Mouse (Mus musculus) hindbrain, embryonic 14.5 days (tissue): ENCODE measurements at regions not wholly inside any gene's neighbourhood (a gene's known extent, or its start where the extent isn't known, plus 50 kb on each side); places are given as distances from the start of the nearest gene placed in this dataset.
"Not testable (repeated sequence)": the region's sequence is repeated elsewhere in the genome, so short reads cannot be mapped to it uniquely, and the experiment has no call there.

ENCODE experiments used
- ATAC-seq: fragments of 200-750 bp; cut with Nextera tagmentation; 2 replicates; pipeline ENCODE4 v1.8.0; 2017; ENCODE audit warnings: moderate number of reproducible peaks, mild to moderate bottlenecking, moderate TSS enrichment, moderate library complexity; ENCODE audit not compliant: low FRiP score
- DNase-seq: peaks from one replicate; pipeline ENCODE4 v3.0.0-alpha.2; 2015; ENCODE audit warnings: low spot score
- H3K27ac ChIP-seq: fragments of 300-500 bp; sonication (generic); 2 replicates; pipeline ENCODE4 v1.5.1; 2014; ENCODE audit warnings: mild to moderate bottlenecking, moderate library complexity
- H3K27me3 ChIP-seq: fragments of 300-500 bp; sonication (generic); 2 replicates; pipeline ENCODE4 v1.6.1; 2014; ENCODE audit warnings: mild to moderate bottlenecking, low read length, mixed read lengths; ENCODE audit not compliant: control insufficient read depth, insufficient read depth
- H3K36me3 ChIP-seq: fragments of 300-500 bp; sonication (generic); replicated peaks from 2 replicates; pipeline ENCODE4 v1.6.1; 2014; ENCODE audit not compliant: control insufficient read depth, insufficient read depth
- H3K4me1 ChIP-seq: fragments of 300-500 bp; sonication (generic); replicated peaks from 2 replicates; pipeline ENCODE4 v1.6.1; 2014; ENCODE audit warnings: antibody characterized with exemption, low read length, mixed read lengths; ENCODE audit not compliant: control insufficient read depth, insufficient read depth
- H3K4me2 ChIP-seq: fragments of 300-500 bp; sonication (generic); replicated peaks from 2 replicates; pipeline ENCODE4 v1.6.1; 2014; ENCODE audit warnings: mild to moderate bottlenecking, moderate library complexity
- H3K4me3 ChIP-seq: fragments of 300-500 bp; sonication (generic); replicated peaks from 2 replicates; pipeline ENCODE4 v1.5.1; 2014; ENCODE audit warnings: mild to moderate bottlenecking, low read length
- H3K9ac ChIP-seq: fragments of 300-500 bp; sonication (generic); 2 replicates; pipeline ENCODE4 v1.6.1; 2014
- H3K9me3 ChIP-seq: fragments of 300-500 bp; sonication (generic); 2 replicates; pipeline ENCODE4 v1.6.1; 2016; ENCODE audit warnings: low read length; ENCODE audit not compliant: control insufficient read depth
- WGBS: fragments of 180-500 bp; shearing (Covaris S2); extraction: QIAGEN DNeasy Blood & Tissue Kit; methylation state at CpG from one replicate; pipeline ENCODE4 v1.1.7; 2014; 5-methylcytosine and 5-hydroxymethylcytosine counted together

DNA sequence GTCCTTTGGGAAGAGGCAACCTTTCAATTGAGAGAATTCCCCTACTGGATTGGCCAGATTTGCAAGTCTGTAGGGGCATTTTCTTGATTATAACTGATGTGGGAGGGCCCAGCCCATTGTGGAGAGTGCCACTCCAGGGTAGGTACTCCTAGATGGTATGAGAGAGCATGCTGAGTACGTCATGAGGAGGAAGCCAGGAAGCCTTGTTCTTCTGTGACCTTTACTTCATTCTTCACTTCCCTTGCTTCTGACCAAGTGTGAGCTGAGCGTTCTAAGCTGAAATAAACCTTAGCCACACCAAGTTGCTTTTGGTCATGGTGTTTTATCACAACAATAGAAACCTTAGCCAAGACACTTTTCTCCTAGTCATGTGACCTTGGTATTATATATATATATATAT, 157.0 kb downstream of the Cand1 start:
- H3K27me3 ChIP-seq = no peaks in the 10 kb centered on the region
- H3K4me1 ChIP-seq = peaks cover 8% of the 10 kb centered on the region; the same call in 1 of the 2 replicates

DNA sequence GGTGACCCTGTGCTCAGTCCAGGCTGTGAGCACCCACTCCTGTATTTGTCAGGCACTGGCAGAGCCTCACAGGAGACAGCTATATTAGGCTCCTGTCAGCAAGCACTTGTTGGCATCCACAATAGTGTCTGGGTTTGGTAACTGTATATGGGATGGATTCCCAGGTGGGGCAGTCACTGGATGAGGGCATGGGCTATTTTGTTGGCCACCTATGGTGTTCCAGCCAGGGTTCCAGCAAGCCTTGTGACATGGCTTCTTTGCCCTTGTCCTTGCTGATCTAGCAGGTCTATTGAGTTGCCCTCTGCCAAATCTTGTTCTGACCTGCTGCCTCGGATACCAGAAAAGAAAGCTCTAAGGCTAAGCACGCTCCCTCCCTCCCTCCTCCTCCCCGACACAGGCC, 158.1 kb downstream of the Cand1 start:
- not testable (repeated sequence) for H3K4me3 ChIP-seq, DNase-seq, H3K27ac ChIP-seq, H3K27me3 ChIP-seq, H3K9ac ChIP-seq, H3K4me2 ChIP-seq, ATAC-seq, H3K36me3 ChIP-seq, H3K9me3 ChIP-seq, H3K4me1 ChIP-seq
- WGBS = 84% methylated on average over 3 of the region's 3 CpGs

More for the DNA sequence above, 157.0 kb downstream of the Cand1 start:
- ATAC-seq (no peak), DNase-seq (no peak)
- H3K9me3 ChIP-seq = no peaks in the 10 kb centered on the region
- no peak overlapping the region for H3K9ac ChIP-seq
- 71% methylated on average over 2 of the region's 2 CpGs for WGBS
- no peak overlapping the region for H3K4me3 ChIP-seq
- no peak overlapping the region for H3K27ac ChIP-seq
- no peaks in the 10 kb centered on the region for H3K36me3 ChIP-seq
- no peak overlapping the region for H3K4me2 ChIP-seq

DNA sequence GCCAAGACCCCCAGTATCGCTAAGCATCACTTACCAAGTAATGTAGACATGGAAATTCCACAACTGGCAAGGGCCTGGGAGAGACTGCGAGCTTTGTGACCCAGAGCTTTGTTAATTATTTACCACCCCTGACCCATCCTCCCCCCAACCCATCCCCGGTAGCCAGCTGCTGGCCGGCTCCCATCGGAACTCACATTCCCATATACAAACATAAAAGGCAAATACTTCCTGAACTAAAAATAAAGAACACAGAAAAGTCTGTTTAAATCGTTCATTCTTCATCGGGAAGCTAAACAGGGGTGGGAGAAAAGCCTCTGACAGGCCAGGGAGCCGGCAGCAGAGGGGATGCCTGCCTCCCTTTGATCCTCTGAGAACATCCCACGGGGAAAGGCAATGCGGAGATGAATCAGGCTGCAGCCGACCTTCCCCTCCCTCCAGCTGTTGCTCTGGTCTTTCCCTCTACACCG, 163.7 kb downstream of the Cand1 start:
- no peaks in the 10 kb centered on the region for H3K27me3 ChIP-seq
- DNase-seq (no peak), ATAC-seq (no peak)
- no peaks in the 10 kb centered on the region for H3K9me3 ChIP-seq
- H3K4me1 ChIP-seq = peaks cover 8% of the 10 kb centered on the region; the same call in 1 of the 2 replicates
- 6% methylated on average over 12 of the region's 12 CpGs for WGBS
- H3K27ac ChIP-seq = no peak overlapping the region
- no peak overlapping the region for H3K4me2 ChIP-seq
- no peaks in the 10 kb centered on the region for H3K36me3 ChIP-seq
- H3K9ac ChIP-seq = no peak overlapping the region
- no peak overlapping the region for H3K4me3 ChIP-seq

DNA sequence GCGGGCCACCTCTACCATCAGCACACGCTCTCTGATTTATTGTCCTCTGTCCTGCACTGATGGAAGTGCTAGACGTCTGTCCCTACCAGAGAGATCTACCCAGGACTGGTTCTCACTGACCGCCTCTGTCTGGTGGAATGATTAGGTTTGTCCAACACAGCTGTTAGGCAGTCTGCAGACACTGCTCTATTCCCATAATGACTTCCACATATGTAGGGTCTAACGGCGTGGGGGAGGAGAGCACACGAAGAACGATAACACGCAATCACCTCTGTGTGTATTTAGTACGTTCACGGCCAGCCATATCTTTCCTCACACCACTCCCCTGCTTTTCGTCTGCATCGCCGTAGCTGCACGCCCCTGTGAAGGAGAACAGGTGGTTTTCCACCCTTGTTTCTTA, 165.0 kb downstream of the Cand1 start:
- peaks cover 8% of the 10 kb centered on the region; the same call in 1 of the 2 replicates for H3K4me1 ChIP-seq
- H3K27me3 ChIP-seq = no peaks in the 10 kb centered on the region
- ATAC-seq (no peak), DNase-seq (no peak)
- 88% methylated on average over 15 of the region's 15 CpGs for WGBS
- no peak overlapping the region for H3K9ac ChIP-seq
- no peaks in the 10 kb centered on the region for H3K36me3 ChIP-seq
- no peak overlapping the region for H3K27ac ChIP-seq
- H3K4me2 ChIP-seq = no peak overlapping the region
- no peak overlapping the region for H3K4me3 ChIP-seq
- H3K9me3 ChIP-seq = no peaks in the 10 kb centered on the region

DNA sequence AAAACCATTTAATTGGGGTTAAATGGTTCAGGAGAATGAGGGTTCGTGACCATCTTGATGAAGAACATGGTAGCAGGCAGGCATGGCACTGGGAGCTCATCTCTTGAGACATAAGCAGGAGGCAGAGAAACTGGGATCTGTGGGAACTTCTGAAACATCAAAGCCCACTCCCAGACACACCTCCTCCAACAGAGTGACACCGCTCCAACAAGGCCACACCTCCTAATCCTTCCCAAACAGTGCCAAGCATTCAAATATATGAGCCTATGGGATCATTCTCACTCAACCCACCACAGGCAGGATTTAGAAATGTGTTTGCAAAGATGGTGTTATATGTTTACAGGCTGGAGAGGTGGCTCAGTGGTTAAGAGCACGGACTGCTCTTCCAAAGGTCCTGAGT, 165.9 kb downstream of the Cand1 start:
- no peak overlapping the region for H3K9ac ChIP-seq
- H3K9me3 ChIP-seq = no peaks in the 10 kb centered on the region
- H3K4me2 ChIP-seq = no peak overlapping the region
- 93% methylated on average over 3 of the region's 3 CpGs for WGBS
- DNase-seq (no peak), ATAC-seq (no peak)
- no peak overlapping the region for H3K27ac ChIP-seq
- H3K36me3 ChIP-seq = no peaks in the 10 kb centered on the region
- H3K4me3 ChIP-seq = no peak overlapping the region
- H3K4me1 ChIP-seq = peaks cover 6% of the 10 kb centered on the region; the same call in 1 of the 2 replicates
- no peaks in the 10 kb centered on the region for H3K27me3 ChIP-seq

DNA sequence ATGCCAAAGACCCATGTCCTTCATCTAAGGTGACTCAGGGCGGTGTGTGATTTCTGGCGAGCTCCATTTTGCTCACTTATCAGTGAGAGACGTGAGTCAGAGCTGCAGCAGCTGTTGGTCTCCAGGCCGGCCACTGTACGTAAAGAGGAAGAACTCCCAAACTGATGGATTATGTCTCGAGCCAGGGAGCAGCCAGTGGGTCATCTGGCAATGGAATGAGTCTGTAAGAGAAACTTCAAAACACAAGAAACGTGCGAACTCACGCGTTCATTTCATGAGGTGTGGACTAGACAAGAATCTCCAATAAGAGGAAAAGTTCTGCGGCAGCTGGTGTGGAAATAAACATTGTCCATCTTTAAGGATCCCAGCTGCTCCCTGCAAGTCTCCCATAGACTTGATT, 170.4 kb downstream of the Cand1 start:
- Histone ChIP-seq H3K4me1 (peaks cover 5% of the 10 kb centered on the region; the same call in 1 of the 2 replicates), H3K4me2 (no peak overlapping the region), H3K27ac (no peak overlapping the region), H3K4me3 (no peak overlapping the region), H3K9ac (no peak overlapping the region), H3K36me3 (no peaks in the 10 kb centered on the region), H3K27me3 (no peaks in the 10 kb centered on the region), H3K9me3 (no peaks in the 10 kb centered on the region)
- DNase-seq (no peak), ATAC-seq (no peak)
- 90% methylated on average over 11 of the region's 11 CpGs for WGBS

DNA sequence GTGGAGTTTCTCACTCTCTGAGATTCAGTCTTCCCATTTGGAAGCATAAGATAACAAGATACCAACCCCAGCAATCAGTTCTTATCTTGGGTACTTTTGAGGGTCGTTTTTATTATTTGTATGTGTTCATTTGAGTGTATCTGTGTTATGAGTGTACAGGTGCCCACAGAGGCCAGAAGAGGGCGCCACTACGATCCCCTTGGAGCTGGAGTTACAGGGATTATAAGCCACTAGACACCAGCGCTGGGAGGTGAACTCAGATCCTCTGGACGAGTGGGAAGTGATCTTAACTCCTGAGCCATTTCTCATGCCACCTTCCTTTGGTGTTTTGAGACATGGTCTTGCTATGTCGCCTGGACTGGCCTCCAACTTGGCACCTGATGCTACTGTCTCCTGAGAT, 172.0 kb downstream of the Cand1 start:
- Histone ChIP-seq H3K27me3 (no peaks in the 10 kb centered on the region), H3K4me2 (no peak overlapping the region), H3K4me1 (peaks cover 5% of the 10 kb centered on the region; the same call in 1 of the 2 replicates), H3K4me3 (no peak overlapping the region), H3K9me3 (no peaks in the 10 kb centered on the region), H3K36me3 (no peaks in the 10 kb centered on the region), H3K9ac (no peak overlapping the region), H3K27ac (no peak overlapping the region)
- DNase-seq = no peak
- 85% methylated on average over 6 of the region's 6 CpGs for WGBS
- ATAC-seq = no peak

DNA sequence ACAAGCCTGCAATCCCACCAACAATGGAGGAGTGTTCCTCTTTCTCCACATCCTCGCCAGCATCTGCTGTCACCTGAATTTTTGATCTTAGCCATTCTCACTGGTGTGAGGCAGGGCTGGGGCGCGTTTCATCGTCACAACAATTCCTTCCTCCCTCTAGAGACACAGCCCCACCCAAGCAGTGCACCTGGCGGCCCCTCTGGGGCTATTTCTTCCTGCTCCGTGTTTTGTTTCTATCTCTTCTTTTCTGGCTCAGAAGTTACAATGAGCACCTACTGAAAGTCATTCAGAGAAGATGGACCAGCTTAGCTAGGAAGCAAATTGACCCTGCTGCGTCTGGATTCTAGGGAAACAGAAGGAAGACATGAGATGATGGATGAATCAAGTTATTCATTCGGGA, 172.5 kb downstream of the Cand1 start:
- 92% methylated on average over 7 of the region's 8 CpGs for WGBS
- peaks cover 5% of the 10 kb centered on the region; the same call in 1 of the 2 replicates for H3K4me1 ChIP-seq
- DNase-seq (no peak), ATAC-seq (no peak)
- no peaks in the 10 kb centered on the region for H3K27me3 ChIP-seq
- H3K9me3 ChIP-seq = no peaks in the 10 kb centered on the region
- no peaks in the 10 kb centered on the region for H3K36me3 ChIP-seq
- H3K4me3 ChIP-seq = no peak overlapping the region
- H3K4me2 ChIP-seq = no peak overlapping the region
- H3K9ac ChIP-seq = no peak overlapping the region
- H3K27ac ChIP-seq = no peak overlapping the region

DNA sequence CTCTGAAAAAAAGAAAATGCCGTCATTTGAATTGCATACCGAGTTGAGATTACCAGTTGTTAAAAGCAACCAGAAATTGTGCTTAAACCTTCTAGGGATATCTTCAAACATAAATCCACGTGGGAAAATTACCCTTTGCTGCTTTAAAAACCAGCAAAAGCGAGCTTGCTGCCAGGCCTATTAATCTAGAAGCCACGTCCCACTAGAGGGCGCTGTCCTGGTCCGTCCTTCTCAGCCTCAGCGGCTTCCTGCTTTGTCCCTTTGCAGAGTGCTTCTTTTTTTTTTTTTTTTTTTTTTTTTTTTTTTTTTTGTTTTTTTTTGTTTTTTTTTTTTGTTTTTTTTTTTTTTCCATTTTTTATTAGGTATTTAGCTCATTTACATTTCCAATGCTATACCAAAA, 173.9 kb downstream of the Cand1 start:
- no peaks in the 10 kb centered on the region for H3K9me3 ChIP-seq
- 24% methylated on average over 8 of the region's 8 CpGs for WGBS
- H3K36me3 ChIP-seq = no peaks in the 10 kb centered on the region
- H3K4me3 ChIP-seq = no peak overlapping the region
- peaks cover 5% of the 10 kb centered on the region; the same call in 1 of the 2 replicates for H3K4me1 ChIP-seq
- H3K27me3 ChIP-seq = no peaks in the 10 kb centered on the region
- H3K27ac ChIP-seq = peak overlapping the region; percentile 21; the same call in 1 of the 2 replicates
- no peak for ATAC-seq
- DNase-seq = peak; percentile 85
- 0 out of 2 replicates have a peak overlapping the region, but pooled peaks have one; percentile 21 for H3K9ac ChIP-seq
- H3K4me2 ChIP-seq = peak overlapping the region; percentile 39
